Mouse (Mus musculus): Measurements from ENCODE around the gene Cdk5rap3. TPM values are rescaled to one million over a fixed set of nuclear protein-coding genes. Genes with fewer than 3 reads are reported as not detected.

The Cdk5rap3 gene
- polyA plus RNA-seq, 1 experiment from 2014 or later: 94.8 TPM

DNA sequence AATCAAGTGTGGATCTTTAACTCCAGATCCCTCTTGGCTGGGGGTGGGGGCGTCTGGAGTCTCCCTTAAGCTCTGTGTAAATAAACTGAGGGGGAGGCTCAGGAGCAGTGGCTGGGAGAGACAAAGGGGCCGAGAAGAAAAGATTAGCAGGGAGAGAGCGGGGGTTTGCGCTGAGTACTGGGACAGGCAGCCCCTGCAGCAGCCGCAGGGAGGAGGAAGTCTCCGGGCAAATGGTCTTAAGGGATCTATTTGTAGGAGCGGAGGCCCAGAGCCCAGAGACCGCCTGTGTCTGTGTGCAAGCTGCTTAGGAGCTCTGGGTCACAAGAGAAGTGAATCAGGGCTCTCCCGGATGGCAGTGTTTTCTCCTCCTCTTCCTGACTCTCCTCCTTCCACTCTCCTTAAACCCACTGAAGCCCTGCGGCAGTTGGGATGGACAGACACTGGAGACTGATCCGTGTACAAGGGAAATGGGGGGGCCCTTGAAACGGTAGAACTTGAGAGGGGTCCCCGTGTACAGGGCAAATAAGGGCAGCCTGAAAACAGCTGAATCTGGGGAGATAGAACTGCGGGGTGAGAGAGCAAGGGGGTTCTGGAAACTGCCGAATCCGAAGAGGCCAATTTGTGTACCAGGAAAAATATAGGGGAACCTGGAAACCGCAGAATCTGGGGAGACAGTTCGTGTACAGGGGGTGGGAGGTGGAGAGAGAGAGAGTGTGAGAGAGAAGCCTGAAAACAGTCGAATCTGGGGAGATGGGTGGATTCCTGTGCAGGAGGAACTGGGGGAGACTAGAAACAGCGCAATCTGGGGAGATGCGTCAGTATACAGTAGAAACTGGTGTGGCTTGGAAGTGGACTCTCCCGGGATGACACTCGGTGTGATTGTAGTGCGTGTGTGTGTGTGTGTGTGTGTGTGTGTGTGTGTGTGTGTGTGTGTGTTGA, 43.6 kb downstream of the Cdk5rap3 start:
- Histone ChIP-seq H3K36me3 (no peaks in the 10 kb centered on the region), H3K4me2 (peak overlapping the region; percentile 47), H3K27me3 (peaks cover 5% of the 10 kb centered on the region), H3K4me1 (peaks cover 46% of the 10 kb centered on the region), H3K9me3 (no peaks in the 10 kb centered on the region), H3K4me3 (0 out of 2 replicates have a peak overlapping the region, but pooled peaks have one; percentile 4), H3K9ac (peak overlapping the region; percentile 62), H3K27ac (peak overlapping the region; percentile 81)
- 6% methylated on average over 24 of the region's 24 CpGs for WGBS
- ATAC-seq (ENCODE audit: insufficient number of reproducible peaks, insufficient read depth, low FRiP score, low TSS enrichment, low read depth): no peak

GRCm38 (mm10) chr11:96867149-96867548, 49.1 kb downstream of the Cdk5rap3 start:
- no peak overlapping the region for H3K9ac ChIP-seq
- no peaks in the 10 kb centered on the region for H3K9me3 ChIP-seq
- 9% methylated on average over 5 of the region's 5 CpGs for WGBS
- H3K4me1 ChIP-seq: peaks cover 24% of the 10 kb centered on the region
- H3K4me2 ChIP-seq: no peak overlapping the region
- H3K4me3 ChIP-seq: no peak overlapping the region
- no peak overlapping the region for H3K27ac ChIP-seq
- 0 out of 2 replicates have a peak, but pooled peaks cover 2% of the 10 kb centered on the region for H3K27me3 ChIP-seq
- ATAC-seq (ENCODE audit: insufficient number of reproducible peaks, insufficient read depth, low FRiP score, low TSS enrichment, low read depth): no peak
- no peaks in the 10 kb centered on the region for H3K36me3 ChIP-seq

- Histone ChIP-seq H3K4me3 (peak overlapping the region; percentile 13), H3K9ac (peak overlapping the region; percentile 59), H3K27ac (peak overlapping the region; percentile 69; the same call in 1 of the 2 replicates), H3K27me3 (0 out of 2 replicates have a peak, but pooled peaks cover 2% of the 10 kb centered on the region), H3K4me2 (peak overlapping the region; percentile 54), H3K9me3 (no peaks in the 10 kb centered on the region), H3K36me3 (no peaks in the 10 kb centered on the region), H3K4me1 (peaks cover 36% of the 10 kb centered on the region)
- peak; percentile 61 for ATAC-seq (ENCODE audit: insufficient number of reproducible peaks, insufficient read depth, low FRiP score, low TSS enrichment, low read depth)
- 20% methylated on average over 26 of the region's 26 CpGs for WGBS
Measured at GRCm38 (mm10) chr11:96863206-96863995, 52.9 kb downstream of the Cdk5rap3 start.

DNA sequence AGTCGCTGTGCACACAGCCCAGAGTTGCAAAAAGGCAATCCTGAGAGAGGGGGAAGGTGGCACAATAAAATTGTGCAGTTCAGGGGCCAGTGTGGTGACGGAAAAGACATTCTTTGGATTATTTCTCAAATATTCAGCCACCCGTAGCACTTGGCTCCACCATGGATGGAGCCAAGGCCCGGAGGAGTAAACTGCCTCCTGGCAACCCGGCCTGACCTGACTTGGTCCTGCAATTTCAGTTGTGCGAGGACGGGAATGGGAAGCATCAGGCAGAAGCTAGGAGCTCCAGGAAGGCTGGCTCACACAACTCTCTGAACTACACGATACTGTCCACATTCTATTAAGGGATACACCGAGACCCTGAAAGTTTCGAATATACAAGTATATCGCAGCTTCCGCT, 53.8 kb downstream of the Cdk5rap3 start:
- H3K36me3 ChIP-seq: no peaks in the 10 kb centered on the region
- no peak overlapping the region; the same call in 1 of the 2 replicates for H3K4me3 ChIP-seq
- peak overlapping the region; percentile 57; the same call in 1 of the 2 replicates for H3K27ac ChIP-seq
- no peak for ATAC-seq (ENCODE audit: insufficient number of reproducible peaks, insufficient read depth, low FRiP score, low TSS enrichment, low read depth)
- peak overlapping the region; percentile 86 for H3K4me2 ChIP-seq
- H3K9me3 ChIP-seq: no peaks in the 10 kb centered on the region
- WGBS: 63% methylated on average over 12 of the region's 12 CpGs
- 0 out of 2 replicates have a peak, but pooled peaks cover 2% of the 10 kb centered on the region for H3K27me3 ChIP-seq
- no peak overlapping the region for H3K9ac ChIP-seq
- H3K4me1 ChIP-seq: peaks cover 36% of the 10 kb centered on the region

GRCm38 (mm10) chr11:96861878-96862289, 54.4 kb downstream of the Cdk5rap3 start:
- Histone ChIP-seq H3K4me1 (peaks cover 32% of the 10 kb centered on the region), H3K9me3 (no peaks in the 10 kb centered on the region), H3K27me3 (0 out of 2 replicates have a peak, but pooled peaks cover 2% of the 10 kb centered on the region), H3K36me3 (no peaks in the 10 kb centered on the region), H3K4me3 (peak overlapping the region; percentile 49), H3K4me2 (peak overlapping the region; percentile 86), H3K9ac (peak overlapping the region; percentile 57), H3K27ac (no peak overlapping the region)
- WGBS: under 1% methylated on average over 31 of the region's 31 CpGs
- peak; percentile 72 for ATAC-seq (ENCODE audit: insufficient number of reproducible peaks, insufficient read depth, low FRiP score, low TSS enrichment, low read depth)

DNA sequence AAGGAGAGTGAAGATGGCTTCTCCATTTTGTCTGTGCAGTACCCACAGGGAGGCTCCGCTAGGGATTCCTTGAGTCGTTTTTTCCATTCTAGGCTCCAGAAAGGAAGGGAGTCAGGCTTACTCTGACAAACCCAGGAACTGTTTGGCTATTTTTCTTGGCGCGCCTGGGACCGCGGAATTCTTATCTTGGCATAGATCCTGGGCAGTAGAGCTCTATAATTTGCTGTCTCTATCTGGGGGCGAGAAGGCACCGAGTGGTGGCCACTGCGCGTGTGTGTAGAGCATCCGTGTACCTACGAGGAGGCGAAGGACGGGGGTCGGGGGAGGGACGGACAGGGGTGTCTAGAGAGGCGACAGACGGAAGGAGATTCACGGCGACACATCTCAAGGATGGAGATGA, 54.9 kb downstream of the Cdk5rap3 start:
- Histone ChIP-seq H3K9me3 (no peaks in the 10 kb centered on the region), H3K4me1 (peaks cover 32% of the 10 kb centered on the region), H3K4me2 (peak overlapping the region; percentile 86), H3K9ac (peak overlapping the region; percentile 57), H3K27ac (peak overlapping the region; percentile 55), H3K36me3 (0 out of 2 replicates have a peak, but pooled peaks cover 4% of the 10 kb centered on the region), H3K4me3 (peak overlapping the region; percentile 49), H3K27me3 (0 out of 2 replicates have a peak, but pooled peaks cover 2% of the 10 kb centered on the region)
- ATAC-seq (ENCODE audit: insufficient number of reproducible peaks, insufficient read depth, low FRiP score, low TSS enrichment, low read depth): peak; percentile 29; the same call in 1 of the 2 replicates
- 1% methylated on average over 20 of the region's 20 CpGs for WGBS

DNA sequence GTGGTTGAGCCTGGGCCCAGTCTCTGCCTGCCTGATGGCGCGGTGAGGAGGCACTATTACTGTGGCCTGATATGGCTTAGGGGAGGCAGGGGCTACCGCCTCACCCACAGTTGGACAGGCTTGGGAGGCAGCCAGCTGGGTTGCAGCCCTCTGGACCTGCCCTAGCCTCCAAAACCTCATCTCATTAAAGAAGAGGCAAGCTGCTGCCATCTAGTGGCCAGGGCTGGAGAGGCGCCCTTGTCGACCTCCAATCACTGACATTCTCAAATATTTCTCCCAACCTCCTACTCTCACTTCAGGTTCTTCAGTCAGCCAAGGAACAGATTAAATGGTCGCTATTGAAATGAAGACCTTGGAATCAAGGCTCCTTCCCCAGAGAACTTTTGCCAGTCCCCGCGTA, 55.7 kb downstream of the Cdk5rap3 start:
- Histone ChIP-seq H3K4me2 (peak overlapping the region; percentile 86), H3K27me3 (0 out of 2 replicates have a peak, but pooled peaks cover 2% of the 10 kb centered on the region), H3K9me3 (no peaks in the 10 kb centered on the region), H3K4me3 (0 out of 2 replicates have a peak overlapping the region, but pooled peaks have one; percentile 0), H3K9ac (no peak overlapping the region), H3K4me1 (peaks cover 32% of the 10 kb centered on the region), H3K36me3 (0 out of 2 replicates have a peak, but pooled peaks cover 4% of the 10 kb centered on the region), H3K27ac (peak overlapping the region; percentile 55; the same call in 1 of the 2 replicates)
- WGBS: 7% methylated on average over 8 of the region's 8 CpGs
- no peak for ATAC-seq (ENCODE audit: insufficient number of reproducible peaks, insufficient read depth, low FRiP score, low TSS enrichment, low read depth)

- Histone ChIP-seq H3K9me3 (no peaks in the 10 kb centered on the region), H3K4me3 (no peak overlapping the region), H3K9ac (no peak overlapping the region), H3K27ac (no peak overlapping the region), H3K27me3 (0 out of 2 replicates have a peak, but pooled peaks cover 2% of the 10 kb centered on the region), H3K4me2 (no peak overlapping the region), H3K36me3 (0 out of 2 replicates have a peak, but pooled peaks cover 9% of the 10 kb centered on the region), H3K4me1 (peaks cover 32% of the 10 kb centered on the region)
- 83% methylated on average over 4 of the region's 4 CpGs for WGBS
- ATAC-seq (ENCODE audit: insufficient number of reproducible peaks, insufficient read depth, low FRiP score, low TSS enrichment, low read depth): no peak
Measured at GRCm38 (mm10) chr11:96859635-96860034, 56.7 kb downstream of the Cdk5rap3 start.

DNA sequence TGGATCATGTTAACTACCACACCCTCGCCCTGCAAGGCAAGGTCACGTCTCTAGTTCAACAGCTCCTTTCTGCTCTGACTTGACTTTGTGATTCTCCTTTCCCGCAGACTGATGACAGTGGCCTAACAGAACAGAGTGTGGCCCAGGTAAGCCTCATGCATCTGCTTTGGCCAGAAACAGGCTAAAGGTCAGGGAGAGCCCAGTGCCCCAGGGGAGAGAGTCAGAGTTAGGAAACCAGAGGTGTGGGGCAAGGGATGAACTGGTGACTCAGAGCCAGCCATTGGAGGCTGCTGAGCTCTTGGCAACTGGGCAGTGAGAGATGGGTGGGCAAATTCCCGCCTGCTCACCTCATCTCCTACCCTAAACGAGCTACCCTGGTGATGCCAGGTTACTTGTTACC, 58.9 kb downstream of the Cdk5rap3 start:
- no peaks in the 10 kb centered on the region for H3K9me3 ChIP-seq
- no peak overlapping the region for H3K4me2 ChIP-seq
- no peak overlapping the region for H3K27ac ChIP-seq
- H3K4me1 ChIP-seq: peaks cover 14% of the 10 kb centered on the region
- ATAC-seq (ENCODE audit: insufficient number of reproducible peaks, insufficient read depth, low FRiP score, low TSS enrichment, low read depth): no peak
- peaks cover 19% of the 10 kb centered on the region; the same call in 1 of the 2 replicates for H3K36me3 ChIP-seq
- no peak overlapping the region for H3K9ac ChIP-seq
- WGBS: 67% methylated on average over 5 of the region's 5 CpGs
- H3K4me3 ChIP-seq: no peak overlapping the region
- H3K27me3 ChIP-seq: no peaks in the 10 kb centered on the region

All from embryonic facial prominence, embryonic 13.5 days (tissue).